Mouse (Mus musculus) macrophage (primary cell): ENCODE measurements around the gene Gm4131. TPM values are rescaled to one million over a fixed set of nuclear protein-coding genes. Genes with fewer than 3 reads are reported as not detected.

ENCODE experiments used
- H3K27ac ChIP-seq: fragments of 350-480 bp; formaldehyde crosslinking; 2 replicates; pipeline ENCODE4 v1.9.0; 2021
- H3K36me3 ChIP-seq: fragments of 350-480 bp; formaldehyde crosslinking; 2 replicates; pipeline ENCODE4 v1.9.0; 2021; ENCODE audit errors: inconsistent target
- H3K4me3 ChIP-seq: fragments of 350-480 bp; formaldehyde crosslinking; 2 replicates; pipeline ENCODE4 v1.9.0; 2021; ENCODE audit errors: inconsistent target
- H3K79me2 ChIP-seq: fragments of 350-480 bp; formaldehyde crosslinking; 2 replicates; pipeline ENCODE4 v1.9.0; 2021; ENCODE audit errors: inconsistent target
- WGBS: methylation state at CpG from one replicate; pipeline ENCODE4 v1.1.7; 2026; ENCODE audit warnings: inconsistent platforms; ENCODE audit not compliant: missing documents; 5-methylcytosine and 5-hydroxymethylcytosine counted together
- polyA plus RNA-seq: library from polyadenylated mRNA; stranded (reverse); fragments of 250-400 nt; gene quantifications from 3 replicates; pipeline ENCODE4 v1.2.4, GENCODE M21; 2018; ENCODE audit warnings: inconsistent platforms

Gm4131 gene
- polyA plus RNA-seq, 1 experiment from 2014 or later, result not detected

DNA sequence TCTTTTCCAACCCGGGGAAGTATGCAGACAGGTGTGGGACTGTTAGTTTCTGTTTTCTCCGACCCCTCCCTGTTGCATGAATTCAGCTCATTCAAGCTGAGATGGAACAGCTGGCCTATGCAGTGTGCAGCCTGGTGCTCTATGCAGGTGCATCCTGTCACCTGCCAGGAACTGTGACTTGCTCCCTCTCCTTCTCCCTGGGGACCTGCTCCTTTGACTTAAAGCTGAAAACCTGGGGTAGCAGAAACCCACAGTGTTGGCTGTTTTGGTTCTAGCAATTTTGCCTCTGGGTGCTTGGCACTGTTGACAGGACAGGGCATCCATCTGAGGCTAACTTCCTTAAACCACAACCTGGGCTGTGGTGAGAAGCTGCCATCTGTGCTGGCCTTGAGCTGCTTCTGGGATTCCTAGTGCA, 141.4 kb downstream of the Gm4131 start:
- Histone ChIP-seq H3K4me3 (no peak overlapping the region), H3K27ac (no peak overlapping the region), H3K36me3 (no peaks in the 10 kb centered on the region), H3K79me2 (no peaks in the 10 kb centered on the region)
- 45% methylated on average over 2 of the region's 2 CpGs for WGBS

DNA sequence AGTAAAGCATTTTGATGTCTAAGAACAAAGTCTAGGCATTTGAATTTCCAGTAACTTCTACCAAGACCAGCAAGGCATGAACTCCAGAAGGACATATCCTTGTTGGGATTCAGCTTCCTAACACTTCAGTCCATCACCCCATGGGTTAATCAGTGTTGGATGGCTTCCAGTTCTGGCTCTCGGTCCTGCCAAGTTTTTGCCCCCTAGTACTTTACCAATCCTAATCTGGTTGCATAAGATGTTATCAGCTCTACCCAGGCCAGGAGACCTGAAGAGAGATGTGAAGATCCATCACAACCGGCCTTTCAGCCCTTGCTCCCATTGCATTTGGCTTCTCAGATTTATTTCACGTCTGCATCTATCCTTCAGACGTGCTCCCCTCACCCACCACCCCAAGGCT, 144.5 kb downstream of the Gm4131 start:
- Histone ChIP-seq H3K79me2 (no peaks in the 10 kb centered on the region), H3K4me3 (no peak overlapping the region), H3K27ac (no peak overlapping the region), H3K36me3 (no peaks in the 10 kb centered on the region)
- WGBS, result 87% methylated on average over 4 of the region's 4 CpGs

DNA sequence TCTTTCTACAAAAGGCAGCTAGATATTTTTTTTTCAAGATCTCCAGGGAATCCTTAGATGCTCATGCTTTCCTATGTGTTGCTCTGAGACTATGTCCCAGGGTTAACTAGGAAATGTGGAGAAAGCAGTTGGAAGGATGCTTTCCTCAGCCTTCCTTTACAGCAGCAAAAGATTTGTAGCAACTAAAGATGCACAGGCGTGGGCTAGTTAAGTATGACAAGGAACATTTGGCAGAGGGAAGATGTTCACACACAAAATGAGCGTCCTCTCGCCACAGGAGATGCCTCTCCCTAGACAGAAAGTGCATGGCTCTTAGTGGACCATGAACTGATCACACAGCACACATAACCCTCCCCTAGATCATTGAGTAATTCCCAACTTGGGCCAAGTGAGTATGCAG, 149.2 kb downstream of the Gm4131 start:
- WGBS, result 95% methylated on average over 3 of the region's 3 CpGs
- Histone ChIP-seq H3K27ac (no peak overlapping the region), H3K79me2 (no peaks in the 10 kb centered on the region), H3K36me3 (no peaks in the 10 kb centered on the region), H3K4me3 (no peak overlapping the region)

DNA sequence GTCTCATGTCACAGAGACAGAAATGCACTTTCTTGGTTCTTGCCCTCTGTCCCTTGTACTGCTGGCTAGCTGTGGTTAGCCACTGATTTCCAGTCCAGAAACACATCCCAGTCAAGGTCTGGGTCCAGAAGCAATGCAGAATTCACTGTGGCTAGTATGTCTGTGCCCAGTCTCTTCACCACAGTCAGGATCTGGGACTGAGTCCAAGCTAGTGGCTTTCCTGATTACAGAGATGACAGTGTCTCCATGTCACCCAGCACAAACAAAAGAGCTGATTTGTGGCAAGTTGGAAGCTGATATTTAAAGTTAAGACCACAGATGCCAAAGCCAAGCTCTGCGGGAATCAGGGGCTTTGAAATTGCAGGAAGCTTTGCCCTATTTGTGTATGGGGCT, 150.0 kb downstream of the Gm4131 start:
- 0% methylated on average over 1 of the region's 1 CpGs for WGBS
- Histone ChIP-seq H3K4me3 (no peak overlapping the region), H3K36me3 (no peaks in the 10 kb centered on the region), H3K27ac (no peak overlapping the region), H3K79me2 (no peaks in the 10 kb centered on the region)

DNA sequence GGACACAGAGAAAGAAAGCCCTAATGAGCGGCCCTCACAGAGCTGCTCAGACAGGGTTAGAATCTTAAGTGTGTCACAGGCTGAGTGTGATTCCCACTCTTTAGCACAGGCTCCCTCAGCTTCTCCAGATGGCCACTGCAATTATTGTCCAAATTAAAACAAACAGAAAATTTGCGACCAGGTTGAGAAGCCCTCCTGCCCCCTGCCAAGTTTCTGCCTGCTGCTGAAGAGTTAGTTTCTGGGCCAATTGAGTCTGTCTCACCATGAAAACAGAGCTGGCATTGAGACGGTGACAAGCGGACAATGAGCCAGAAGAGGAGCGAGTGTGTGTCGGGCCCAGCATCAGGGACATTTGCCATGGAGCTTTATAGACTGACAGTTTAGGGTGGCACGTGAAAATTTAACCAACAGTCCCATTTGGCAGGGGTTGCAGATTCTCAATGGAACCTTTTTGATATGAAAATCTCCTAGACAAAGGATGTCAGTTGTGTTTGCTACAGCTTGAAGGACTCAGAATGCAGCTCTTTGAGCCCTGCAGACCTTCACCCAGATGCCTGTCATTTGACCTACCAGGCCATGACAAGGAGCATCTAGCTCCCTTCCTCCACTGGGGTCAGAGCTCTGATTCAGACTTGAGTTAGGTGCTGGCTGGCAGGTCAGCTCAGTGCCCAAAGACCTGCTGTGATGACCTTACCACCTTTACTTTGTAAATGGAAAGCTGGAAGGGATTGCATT, 150.5 kb downstream of the Gm4131 start:
- no peaks in the 10 kb centered on the region for H3K79me2 ChIP-seq
- H3K4me3 ChIP-seq, result no peak overlapping the region
- 94% methylated on average over 7 of the region's 7 CpGs for WGBS
- no peaks in the 10 kb centered on the region for H3K36me3 ChIP-seq
- H3K27ac ChIP-seq, result no peak overlapping the region

Other genes starting within 250 kb of the Gm4131 start
- not detected in 3 replicates for gene Gucy1b2, start 110.6 kb downstream of the Gm4131 start, polyA plus RNA-seq
- 0.09 TPM in 1 of 3 replicates, not detected in the others for gene Fam124a, start 11.2 kb downstream of the Gm4131 start, polyA plus RNA-seq
- gene Serpine3, start 96.7 kb upstream of the Gm4131 start, polyA plus RNA-seq, result not detected in 3 replicates
- 12.6 to 46.3 TPM (median 19.6 TPM) in 3 replicates for gene Ints6, start 194.2 kb upstream of the Gm4131 start, polyA plus RNA-seq